In genomic region chr16:24153943-24154342, GRCm38 (mm10) we compare ENCODE assay signal across 11 mouse cellular contexts.
DNase-seq lines count a peak whose midpoint lies in the region; ATAC-seq lines count a peak whose summit lies in the region.
"Had no signal": no experiment of that assay in that cellular context is flagged by ENCODE, and none has a peak within 500 bp of the region (broad histone marks: within the 10 kb centered on the region; RNA-seq: fewer than 3 reads in every experiment).

No protein-coding gene starts in this region.

- DNase-seq in 3T3-L1 (ENCODE audit: low read depth, low spot score): peak; percentile 49
- DNase-seq in forelimb bud, embryonic 11.5 days (ENCODE audit: low read depth, low spot score): peak; percentile 62
- DNase-seq in natural killer cell, adult 2 months (ENCODE audit: low spot score in 2 of 2): peak; percentile 22 to 45
- no peak for DNase-seq in adrenal gland, adult (ENCODE audit: inconsistent age in 2 of 2, low spot score in 1 of 2)
- no peak for DNase-seq in Muller cell, postnatal 12 days (ENCODE audit: inconsistent ontology term)
- DNase-seq: cerebellum, postnatal 14 days; gastrocnemius, postnatal 10 days had no signal

- peak; percentile 32 for ATAC-seq in CD4-positive, CD25-positive, alpha-beta regulatory T cell, adult 4 months
- no peak for ATAC-seq in erythroid progenitor cell, adult 5-6 weeks (replicated peaks; ENCODE audit: low FRiP score, poor library complexity, severe bottlenecking)
- ATAC-seq: hindbrain, postnatal 0 days; liver, embryonic 12.5 days had no signal

Comparison
In these comparisons a context has a peak if more than half of its experiments do, and no peak if none do; other contexts are left out.
1. DNase-seq: peak in 3T3-L1 (single experiment), forelimb bud, embryonic 11.5 days (single experiment) and natural killer cell, adult 2 months (2 of 2); none in adrenal gland, adult (0 of 2) and Muller cell, postnatal 12 days (single experiment).